Mouse (Mus musculus): ENCODE data around the gene A630023A22Rik. TPM values are rescaled to one million over a fixed set of nuclear protein-coding genes. Genes with fewer than 3 reads are reported as not detected.

Gene A630023A22Rik
- total RNA-seq, 4 experiments from 2014 or later = not detected

- no peak for DNase-seq (ENCODE audit: low spot score)
Observed at GRCm38 (mm10) chr14:34087856-34088398, 14.6 kb downstream of the A630023A22Rik start.

DNA sequence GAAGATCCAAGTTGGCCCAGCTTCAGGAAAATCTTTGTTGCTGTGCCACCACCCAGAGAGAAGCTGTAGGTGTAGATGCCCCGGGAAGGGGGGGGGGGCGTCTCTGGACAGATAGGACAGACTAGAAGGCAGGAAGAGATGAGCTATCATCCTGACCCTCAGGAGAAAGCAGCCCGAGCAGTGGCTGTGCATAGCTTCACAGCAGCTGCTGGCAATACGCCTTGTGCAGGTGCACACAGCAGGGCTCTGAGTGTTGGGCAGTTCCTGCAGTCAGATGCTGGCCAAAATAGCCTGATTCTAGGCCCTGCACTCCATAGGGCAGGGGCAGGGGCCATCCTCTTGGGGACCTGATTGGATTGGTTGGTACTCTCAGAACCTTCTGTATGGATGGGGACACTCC lies 15.7 kb downstream of the A630023A22Rik start:
- no peak for DNase-seq (ENCODE audit: low spot score)

DNA sequence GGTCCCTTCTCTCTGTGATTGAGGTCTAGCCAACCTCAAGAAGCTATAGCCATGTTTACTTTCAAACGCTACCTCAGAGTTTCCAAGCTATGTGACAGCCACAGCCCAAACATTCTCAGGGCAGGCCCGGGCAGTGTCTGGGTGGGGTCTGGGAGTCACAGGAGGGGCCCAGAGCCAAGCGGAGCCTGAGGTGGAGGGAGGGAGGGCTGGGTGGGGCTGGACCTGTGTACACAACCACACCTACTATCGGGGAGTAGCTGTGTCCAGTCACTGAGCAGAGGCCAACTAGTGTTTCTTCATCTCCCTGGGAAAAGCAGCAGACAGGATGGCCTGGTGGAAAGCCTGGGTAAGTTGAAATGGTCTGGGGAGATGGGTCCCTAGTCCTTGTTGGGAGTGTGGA lies 16.8 kb downstream of the A630023A22Rik start, which contains the start of gene Anxa8:
Gene Anxa8 (plus strand): TSS at position 251 of the 400 bp plus-strand sequence.
- no peak for DNase-seq (ENCODE audit: low spot score)

- peak; percentile 67 for DNase-seq (ENCODE audit: low spot score)
Observed at GRCm38 (mm10) chr14:34080321-34080997, 22.1 kb downstream of the A630023A22Rik start.

DNA sequence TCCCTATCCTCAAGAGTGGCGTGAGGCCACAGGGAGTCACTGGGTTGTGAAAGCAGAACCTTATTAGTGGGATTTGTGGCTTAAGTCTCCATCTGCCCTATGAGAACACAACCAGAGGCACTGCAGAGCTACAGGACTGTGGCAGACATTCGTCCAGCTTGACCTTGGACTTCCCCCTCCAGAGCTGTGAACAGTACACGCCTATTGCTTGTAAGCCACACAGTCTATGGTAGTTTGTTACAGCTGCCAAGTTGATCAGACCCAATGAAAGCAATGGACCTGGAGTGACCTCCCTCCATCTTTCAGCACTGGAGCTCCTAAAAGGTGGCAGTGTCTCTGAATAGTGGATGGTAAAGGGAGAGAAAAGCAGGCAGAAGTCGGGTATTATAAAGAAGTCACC lies 24.3 kb downstream of the A630023A22Rik start:
- DNase-seq (ENCODE audit: low spot score) = no peak

GRCm38 (mm10) chr14:34077222-34077621 lies 25.3 kb downstream of the A630023A22Rik start:
- DNase-seq (ENCODE audit: low spot score) = no peak

DNA sequence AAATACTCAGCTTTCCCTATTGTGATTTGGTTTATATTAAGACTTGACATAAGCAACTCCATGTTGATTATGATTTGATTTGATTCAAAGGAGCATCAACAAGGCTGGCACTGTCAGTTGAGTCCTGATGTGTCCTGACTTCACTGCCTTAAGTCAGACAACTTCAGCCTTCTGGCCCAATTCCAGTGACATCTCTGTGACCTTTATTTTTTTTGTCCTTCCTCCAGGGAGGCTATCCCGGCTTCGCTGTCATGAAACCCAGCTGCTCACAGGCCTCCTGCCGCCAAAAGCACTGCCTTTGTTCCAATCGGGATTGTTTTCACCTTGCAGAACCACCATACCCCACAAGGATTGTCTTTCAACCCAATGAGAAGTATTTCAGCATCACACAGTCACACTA lies 27.2 kb downstream of the A630023A22Rik start:
- no peak for DNase-seq (ENCODE audit: low spot score)

DNA sequence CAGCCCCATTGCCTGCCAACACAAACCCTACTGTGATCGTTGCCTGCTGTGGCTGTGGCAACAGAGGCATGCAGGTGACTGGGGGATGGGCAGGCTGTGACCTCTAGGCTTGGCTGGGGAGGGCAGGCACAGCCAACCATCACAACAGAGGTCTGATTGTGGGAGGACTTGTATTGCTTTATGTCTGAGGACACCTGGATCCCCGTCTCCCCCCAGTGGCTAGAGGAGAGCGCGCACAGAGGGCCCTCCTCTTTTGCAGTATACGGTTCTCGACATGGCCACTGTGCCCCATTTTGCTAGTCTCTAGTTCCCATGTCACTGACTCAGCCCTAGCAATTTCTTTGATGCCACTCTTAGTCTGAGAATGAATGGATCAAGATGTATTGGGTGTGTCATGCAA lies 30.9 kb downstream of the A630023A22Rik start:
- DNase-seq (ENCODE audit: low spot score) = no peak

- no peak for DNase-seq (ENCODE audit: low spot score)
Observed at GRCm38 (mm10) chr14:34052516-34052915, 50.0 kb downstream of the A630023A22Rik start, which contains the start of gene Antxrl. Antxrl (plus strand) TSS chr14:34052707.

GRCm38 (mm10) chr14:34050101-34050779 lies 52.3 kb downstream of the A630023A22Rik start:
- DNase-seq (ENCODE audit: low spot score) = no peak

- no peak for DNase-seq (ENCODE audit: low spot score)
Observed at GRCm38 (mm10) chr14:34043341-34043740, 59.2 kb downstream of the A630023A22Rik start.

GRCm38 (mm10) chr14:34041241-34041640 lies 61.3 kb downstream of the A630023A22Rik start:
- no peak for DNase-seq (ENCODE audit: low spot score)

DNA sequence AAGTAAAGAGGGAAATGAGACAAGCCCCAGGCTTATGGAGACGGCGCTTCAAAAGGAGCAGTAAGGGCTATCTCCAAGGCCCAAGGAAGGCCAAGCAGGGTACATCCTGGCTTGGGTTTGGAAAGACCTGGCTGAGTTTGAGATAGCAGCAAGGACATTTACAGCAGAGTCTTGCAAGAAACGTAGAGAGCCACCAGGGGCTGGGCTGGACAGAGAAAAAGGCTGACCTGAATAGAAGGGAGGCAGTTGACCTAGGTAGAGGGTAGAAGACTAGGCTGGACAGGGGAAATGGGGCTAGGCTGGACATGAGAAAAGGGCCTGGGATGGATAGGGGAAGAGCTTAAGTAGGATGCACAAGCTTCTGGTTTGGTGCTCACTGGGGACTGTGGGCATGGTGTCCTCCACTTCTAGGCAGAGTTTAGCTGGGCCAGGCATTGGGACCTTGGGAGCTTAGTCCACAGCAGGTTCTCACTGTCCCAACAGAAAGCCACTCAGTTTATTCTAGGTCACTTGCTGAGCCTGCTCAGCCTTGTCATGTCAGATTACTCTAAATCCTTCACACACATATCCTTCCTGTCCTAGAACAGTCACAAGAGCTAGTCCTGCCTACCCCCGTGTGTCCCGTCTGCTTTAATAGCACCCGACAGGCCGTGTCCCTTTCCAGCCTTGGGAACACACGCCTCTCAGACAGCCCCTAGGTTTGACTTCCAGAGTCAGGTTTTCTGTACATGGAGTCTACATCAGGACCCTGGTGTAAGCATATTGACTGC lies 68.5 kb downstream of the A630023A22Rik start:
- DNase-seq (ENCODE audit: low spot score) = no peak

- DNase-seq (ENCODE audit: low spot score) = no peak
Observed at GRCm38 (mm10) chr14:34026710-34027109, 75.8 kb downstream of the A630023A22Rik start.

DNA sequence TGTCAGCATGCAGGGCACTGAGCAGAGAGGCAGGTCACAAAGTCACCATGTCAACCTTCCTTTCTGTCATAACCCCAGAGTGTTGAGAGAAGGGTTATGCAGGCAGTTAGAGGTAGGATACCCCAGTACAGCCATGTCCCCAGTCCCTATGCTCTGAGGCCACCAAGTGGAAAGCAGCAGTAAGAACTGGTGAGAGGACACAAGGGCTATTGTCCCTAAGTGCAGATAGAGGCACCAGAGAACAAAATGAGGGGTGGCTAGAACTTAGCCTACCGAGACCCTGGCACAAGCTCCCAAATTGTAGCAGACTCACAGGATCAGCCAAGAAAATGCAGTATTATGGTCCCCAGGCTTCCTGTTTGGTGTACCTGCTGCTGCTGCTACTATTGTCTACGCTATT lies 85.6 kb downstream of the A630023A22Rik start:
- DNase-seq (ENCODE audit: low spot score) = no peak

- DNase-seq (ENCODE audit: low spot score) = no peak
Observed at GRCm38 (mm10) chr14:34016381-34016780, 86.2 kb downstream of the A630023A22Rik start, which contains the start of gene Gm5460. Gm5460 (plus strand) TSS chr14:34016758.

- DNase-seq (ENCODE audit: low spot score) = no peak
Observed at GRCm38 (mm10) chr14:34015063-34015462, 87.5 kb downstream of the A630023A22Rik start, which contains the start of gene Gm30083. Gm30083 (minus strand) TSS chr14:34015182.

DNA sequence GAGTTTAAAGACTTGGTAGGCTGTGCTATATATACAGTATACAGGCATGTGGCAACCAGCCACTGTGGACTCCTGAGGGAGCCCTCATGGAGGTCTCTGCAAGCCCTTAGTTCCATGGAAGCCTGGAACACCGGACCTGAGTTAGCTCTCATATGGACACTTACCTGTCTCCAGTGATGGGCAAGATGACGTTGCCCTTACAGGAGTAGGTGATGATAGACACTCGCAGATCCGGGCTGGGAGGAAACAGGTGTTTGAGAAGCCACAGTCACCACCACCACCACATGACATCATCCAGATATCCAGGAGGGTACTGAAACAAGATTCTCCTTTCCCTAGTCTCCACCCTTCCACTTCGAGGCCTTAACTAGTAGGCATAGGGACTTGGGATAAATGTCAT lies 100.2 kb downstream of the A630023A22Rik start:
- no peak for DNase-seq (ENCODE audit: low spot score)

- DNase-seq (ENCODE audit: low spot score) = no peak
Observed at GRCm38 (mm10) chr14:34001445-34001844, 101.1 kb downstream of the A630023A22Rik start.

All from heart, adult 8-10 months (tissue).